Mouse (Mus musculus): ENCODE results near the gene Rbl2. TPM values are rescaled to one million over a fixed set of nuclear protein-coding genes. Genes with fewer than 3 reads are reported as not detected.

Gene Rbl2
- polyA plus RNA-seq, 1 experiment from 2014 or later: 20.2 TPM

DNA sequence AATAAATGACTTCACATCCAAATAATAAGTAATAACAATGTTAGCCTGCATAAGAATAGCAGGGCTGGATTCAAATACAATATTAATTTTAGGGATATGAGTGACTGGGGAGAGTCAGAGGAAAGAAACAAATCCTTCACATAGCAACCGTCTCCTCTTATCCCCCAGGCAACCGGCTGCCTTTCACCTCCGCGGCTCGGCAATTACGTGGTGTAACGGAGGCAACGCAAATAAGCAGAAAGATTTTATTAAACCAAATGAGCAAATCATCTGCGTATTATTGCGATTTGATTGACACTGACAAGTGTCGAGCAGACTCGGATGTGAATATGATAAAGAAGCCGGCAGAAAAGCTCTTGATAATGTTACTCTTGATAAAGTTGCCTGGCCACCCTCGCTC is 101.1 kb downstream of the Rbl2 start:
- ATAC-seq (ENCODE audit: insufficient number of reproducible peaks, low FRiP score, low TSS enrichment, low read depth): no peak
- H3K4me3 ChIP-seq (replicated peaks): no peak overlapping the region
- no peak overlapping the region for H3K9ac ChIP-seq
- H3K36me3 ChIP-seq: no peaks in the 10 kb centered on the region
- no peaks in the 10 kb centered on the region; the same call in 1 of the 2 replicates for H3K27me3 ChIP-seq
- 34% methylated on average over 14 of the region's 14 CpGs for WGBS
- no peaks in the 10 kb centered on the region for H3K9me3 ChIP-seq (replicated peaks)
- no peak overlapping the region for H3K27ac ChIP-seq (replicated peaks)
- H3K4me2 ChIP-seq (replicated peaks): no peak overlapping the region
- H3K4me1 ChIP-seq: no peaks in the 10 kb centered on the region

GRCm38 (mm10) chr8:91171605-91172004 is 101.7 kb downstream of the Rbl2 start:
- H3K4me3 ChIP-seq (replicated peaks): no peak overlapping the region
- no peaks in the 10 kb centered on the region for H3K4me1 ChIP-seq
- H3K4me2 ChIP-seq (replicated peaks): no peak overlapping the region
- no peaks in the 10 kb centered on the region for H3K36me3 ChIP-seq
- H3K27ac ChIP-seq (replicated peaks): no peak overlapping the region
- no peaks in the 10 kb centered on the region; the same call in 1 of the 2 replicates for H3K27me3 ChIP-seq
- H3K9me3 ChIP-seq (replicated peaks): no peaks in the 10 kb centered on the region
- 39% methylated on average over 13 of the region's 13 CpGs for WGBS
- H3K9ac ChIP-seq: no peak overlapping the region
- no peak for ATAC-seq (ENCODE audit: insufficient number of reproducible peaks, low FRiP score, low TSS enrichment, low read depth)

Other genes with a start within 250 kb of the Rbl2 start
- 139 and 146 TPM in 2 replicates for gene Chd9, start 241.7 kb upstream of the Rbl2 start, polyA plus RNA-seq (2015; fragmentation: Nextera tagmentation; extraction: Ambion mirVana)
- gene Aktip, start 129.9 kb downstream of the Rbl2 start, polyA plus RNA-seq (2015; fragmentation: Nextera tagmentation; extraction: Ambion mirVana): 58.9 and 60.6 TPM in 2 replicates
- 14.8 and 15.0 TPM in 2 replicates for gene Rpgrip1l, start 243.2 kb downstream of the Rbl2 start, polyA plus RNA-seq (2015; fragmentation: Nextera tagmentation; extraction: Ambion mirVana)
- 96.4 and 111 TPM in 2 replicates for gene Fto, start 243.5 kb downstream of the Rbl2 start, polyA plus RNA-seq (2015; fragmentation: Nextera tagmentation; extraction: Ambion mirVana)